Mouse (Mus musculus): ENCODE data around the gene Rnf19b. TPM values are rescaled to one million over a fixed set of nuclear protein-coding genes. Genes with fewer than 3 reads are reported as not detected.

Gene Rnf19b
- polyA plus RNA-seq, 1 experiment from 2014 or later: 4.8 TPM

GRCm38 (mm10) chr4:129021886-129022285 lies 36.2 kb upstream of the Rnf19b start:
- Histone ChIP-seq H3K36me3 (replicated peaks) (no peaks in the 10 kb centered on the region), H3K4me1 (replicated peaks) (peaks cover 25% of the 10 kb centered on the region), H3K27ac (replicated peaks) (no peak overlapping the region), H3K27me3 (no peaks in the 10 kb centered on the region), H3K4me2 (no peak overlapping the region), H3K4me3 (replicated peaks) (no peak overlapping the region), H3K9ac (no peak overlapping the region), H3K9me3 (replicated peaks) (no peaks in the 10 kb centered on the region)
- no peak for ATAC-seq (ENCODE audit: insufficient read depth)
- WGBS (ENCODE audit: insufficient replicate concordance): 48% methylated on average over 4 of the region's 4 CpGs

- Histone ChIP-seq H3K9me3 (replicated peaks) (no peaks in the 10 kb centered on the region), H3K4me2 (no peak overlapping the region), H3K4me3 (replicated peaks) (no peak overlapping the region), H3K4me1 (replicated peaks) (peaks cover 22% of the 10 kb centered on the region), H3K9ac (no peak overlapping the region), H3K27ac (replicated peaks) (no peak overlapping the region), H3K27me3 (no peaks in the 10 kb centered on the region), H3K36me3 (replicated peaks) (no peaks in the 10 kb centered on the region)
- no peak for ATAC-seq (ENCODE audit: insufficient read depth)
- 57% methylated on average over 6 of the region's 6 CpGs for WGBS (ENCODE audit: insufficient replicate concordance)
Measured at GRCm38 (mm10) chr4:129023884-129024283, 34.2 kb upstream of the Rnf19b start.

GRCm38 (mm10) chr4:129024775-129025174 lies 33.3 kb upstream of the Rnf19b start:
- peaks cover 22% of the 10 kb centered on the region for H3K4me1 ChIP-seq (replicated peaks)
- ATAC-seq (ENCODE audit: insufficient read depth): peak; percentile 58
- H3K9me3 ChIP-seq (replicated peaks): no peaks in the 10 kb centered on the region
- H3K36me3 ChIP-seq (replicated peaks): no peaks in the 10 kb centered on the region
- H3K4me2 ChIP-seq: 0 out of 2 replicates have a peak overlapping the region, but pooled peaks have one; percentile 1
- no peak overlapping the region for H3K4me3 ChIP-seq (replicated peaks)
- H3K9ac ChIP-seq: no peak overlapping the region
- WGBS (ENCODE audit: insufficient replicate concordance): 13% methylated on average over 6 of the region's 6 CpGs
- peak overlapping the region; percentile 45; the same call in 1 of the 2 replicates for H3K27ac ChIP-seq (replicated peaks)
- H3K27me3 ChIP-seq: no peaks in the 10 kb centered on the region

- no peak overlapping the region for H3K4me3 ChIP-seq (replicated peaks)
- H3K9me3 ChIP-seq (replicated peaks): no peaks in the 10 kb centered on the region
- no peak overlapping the region for H3K4me2 ChIP-seq
- ATAC-seq (ENCODE audit: insufficient read depth): no peak
- no peak overlapping the region for H3K9ac ChIP-seq
- 83% methylated on average over 3 of the region's 3 CpGs for WGBS (ENCODE audit: insufficient replicate concordance)
- H3K27ac ChIP-seq (replicated peaks): no peak overlapping the region
- H3K4me1 ChIP-seq (replicated peaks): peaks cover 17% of the 10 kb centered on the region
- H3K27me3 ChIP-seq: no peaks in the 10 kb centered on the region
- no peaks in the 10 kb centered on the region for H3K36me3 ChIP-seq (replicated peaks)
Measured at GRCm38 (mm10) chr4:129025707-129026106, 32.4 kb upstream of the Rnf19b start.

GRCm38 (mm10) chr4:129030746-129031145 lies 27.3 kb upstream of the Rnf19b start:
- H3K27ac ChIP-seq (replicated peaks): no peak overlapping the region
- H3K4me3 ChIP-seq (replicated peaks): no peak overlapping the region
- no peaks in the 10 kb centered on the region for H3K9me3 ChIP-seq (replicated peaks)
- H3K9ac ChIP-seq: no peak overlapping the region
- no peaks in the 10 kb centered on the region for H3K36me3 ChIP-seq (replicated peaks)
- 76% methylated on average over 4 of the region's 4 CpGs for WGBS (ENCODE audit: insufficient replicate concordance)
- ATAC-seq (ENCODE audit: insufficient read depth): no peak
- peaks cover 22% of the 10 kb centered on the region for H3K4me1 ChIP-seq (replicated peaks)
- peaks cover 11% of the 10 kb centered on the region for H3K27me3 ChIP-seq
- H3K4me2 ChIP-seq: no peak overlapping the region

- 52% methylated on average over 8 of the region's 8 CpGs for WGBS (ENCODE audit: insufficient replicate concordance)
- no peak overlapping the region for H3K9ac ChIP-seq
- no peaks in the 10 kb centered on the region for H3K9me3 ChIP-seq (replicated peaks)
- ATAC-seq (ENCODE audit: insufficient read depth): no peak
- no peak overlapping the region for H3K4me2 ChIP-seq
- no peaks in the 10 kb centered on the region for H3K36me3 ChIP-seq (replicated peaks)
- no peak overlapping the region for H3K4me3 ChIP-seq (replicated peaks)
- H3K27me3 ChIP-seq: peaks cover 14% of the 10 kb centered on the region
- peaks cover 22% of the 10 kb centered on the region for H3K4me1 ChIP-seq (replicated peaks)
- H3K27ac ChIP-seq (replicated peaks): peak overlapping the region; percentile 39; the same call in 1 of the 2 replicates
Measured at GRCm38 (mm10) chr4:129031408-129031965, 26.6 kb upstream of the Rnf19b start.

- H3K4me3 ChIP-seq (replicated peaks): no peak overlapping the region
- ATAC-seq (ENCODE audit: insufficient read depth): peak; percentile 29; the same call in 1 of the 2 replicates
- no peaks in the 10 kb centered on the region for H3K9me3 ChIP-seq (replicated peaks)
- H3K4me2 ChIP-seq: peak overlapping the region; percentile 55
- no peak overlapping the region for H3K9ac ChIP-seq
- WGBS (ENCODE audit: insufficient replicate concordance): 16% methylated on average over 11 of the region's 11 CpGs
- peaks cover 22% of the 10 kb centered on the region for H3K4me1 ChIP-seq (replicated peaks)
- H3K27ac ChIP-seq (replicated peaks): peak overlapping the region; percentile 80
- H3K36me3 ChIP-seq (replicated peaks): no peaks in the 10 kb centered on the region
- peaks cover 14% of the 10 kb centered on the region for H3K27me3 ChIP-seq
Measured at GRCm38 (mm10) chr4:129032133-129032962, 25.7 kb upstream of the Rnf19b start.

- Histone ChIP-seq H3K36me3 (replicated peaks) (no peaks in the 10 kb centered on the region), H3K4me2 (peak overlapping the region; percentile 55), H3K4me3 (replicated peaks) (peak overlapping the region; percentile 14), H3K9ac (no peak overlapping the region), H3K4me1 (replicated peaks) (peaks cover 22% of the 10 kb centered on the region), H3K27ac (replicated peaks) (peak overlapping the region; percentile 74), H3K27me3 (peaks cover 14% of the 10 kb centered on the region), H3K9me3 (replicated peaks) (no peaks in the 10 kb centered on the region)
- ATAC-seq (ENCODE audit: insufficient read depth): peak; percentile 45
- 7% methylated on average over 17 of the region's 17 CpGs for WGBS (ENCODE audit: insufficient replicate concordance)
Measured at GRCm38 (mm10) chr4:129032963-129033951, 24.8 kb upstream of the Rnf19b start.

- H3K9me3 ChIP-seq (replicated peaks): no peaks in the 10 kb centered on the region
- H3K9ac ChIP-seq: no peak overlapping the region
- peaks cover 14% of the 10 kb centered on the region for H3K27me3 ChIP-seq
- H3K4me1 ChIP-seq (replicated peaks): peaks cover 22% of the 10 kb centered on the region
- 73% methylated on average over 3 of the region's 3 CpGs for WGBS (ENCODE audit: insufficient replicate concordance)
- no peaks in the 10 kb centered on the region for H3K36me3 ChIP-seq (replicated peaks)
- peak overlapping the region; percentile 74; the same call in 1 of the 2 replicates for H3K27ac ChIP-seq (replicated peaks)
- no peak overlapping the region for H3K4me3 ChIP-seq (replicated peaks)
- no peak overlapping the region for H3K4me2 ChIP-seq
- no peak for ATAC-seq (ENCODE audit: insufficient read depth)
Measured at GRCm38 (mm10) chr4:129034224-129034623, 23.8 kb upstream of the Rnf19b start.

- Histone ChIP-seq H3K36me3 (replicated peaks) (no peaks in the 10 kb centered on the region), H3K4me2 (no peak overlapping the region), H3K27me3 (peaks cover 14% of the 10 kb centered on the region), H3K9me3 (replicated peaks) (no peaks in the 10 kb centered on the region), H3K4me3 (replicated peaks) (no peak overlapping the region), H3K4me1 (replicated peaks) (peaks cover 22% of the 10 kb centered on the region), H3K27ac (replicated peaks) (peak overlapping the region; percentile 45), H3K9ac (no peak overlapping the region)
- WGBS (ENCODE audit: insufficient replicate concordance): 38% methylated on average over 13 of the region's 13 CpGs
- no peak for ATAC-seq (ENCODE audit: insufficient read depth)
Measured at GRCm38 (mm10) chr4:129034706-129035660, 23.1 kb upstream of the Rnf19b start.
